Mouse (Mus musculus) frontal cortex, adult (tissue): Measurements from ENCODE around the gene Phf21a.
A peak's percentile ranks its signal among the peaks of the same experiment; 100 is the strongest.

Experiments
- ATAC-seq: cut with Nextera tagmentation; 2 replicates; pipeline ENCODE4 v1.9.2; 2017; ENCODE audit warnings: mild to moderate bottlenecking, moderate library complexity, mixed read lengths; ENCODE audit not compliant: low TSS enrichment

Gene Phf21a

DNA sequence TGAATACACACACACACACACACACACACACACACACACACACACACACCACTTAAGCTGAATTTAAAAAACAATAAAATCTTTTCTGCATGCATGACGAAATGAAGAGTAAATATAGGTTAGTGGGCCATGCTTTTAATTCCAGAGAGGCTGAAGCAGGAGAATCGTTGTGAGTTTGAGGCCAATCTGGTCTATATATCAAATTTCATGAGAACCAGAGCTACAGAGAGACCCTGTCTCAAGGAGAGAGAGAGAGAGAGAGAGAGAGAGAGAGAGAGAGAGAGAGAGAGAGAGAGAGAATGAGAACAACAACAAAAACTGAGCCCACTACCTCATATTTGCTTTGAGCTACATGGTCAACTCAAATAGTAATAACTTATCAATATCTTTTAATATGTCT, at the start of gene Phf21a:
TSS of gene Phf21a (plus strand) at position 301 of the 400 bp plus-strand sequence.
- no peak for ATAC-seq

DNA sequence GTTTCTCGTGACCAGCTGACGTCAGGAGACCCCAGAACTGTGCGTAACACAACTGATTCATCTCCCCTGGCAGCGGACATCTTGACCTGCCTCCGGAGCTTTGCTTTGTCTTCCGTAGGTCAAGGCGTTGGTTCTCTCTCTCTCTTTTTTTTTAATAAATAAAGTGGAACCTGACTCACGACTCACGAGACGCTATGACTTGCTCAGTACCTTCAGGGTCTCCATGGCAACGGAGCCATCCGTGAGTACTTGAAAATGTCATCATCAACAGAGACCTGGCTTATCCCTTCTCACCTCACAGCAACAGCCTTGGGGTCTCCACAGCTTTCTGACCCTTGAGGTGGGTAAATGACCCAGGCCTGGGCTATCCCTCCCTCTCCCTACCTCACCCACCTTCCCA, 49.6 kb upstream of the Phf21a start:
- ATAC-seq, result no peak

- no peak for ATAC-seq
Measured at GRCm38 (mm10) chr2:92047601-92048000, 45.3 kb upstream of the Phf21a start.

DNA sequence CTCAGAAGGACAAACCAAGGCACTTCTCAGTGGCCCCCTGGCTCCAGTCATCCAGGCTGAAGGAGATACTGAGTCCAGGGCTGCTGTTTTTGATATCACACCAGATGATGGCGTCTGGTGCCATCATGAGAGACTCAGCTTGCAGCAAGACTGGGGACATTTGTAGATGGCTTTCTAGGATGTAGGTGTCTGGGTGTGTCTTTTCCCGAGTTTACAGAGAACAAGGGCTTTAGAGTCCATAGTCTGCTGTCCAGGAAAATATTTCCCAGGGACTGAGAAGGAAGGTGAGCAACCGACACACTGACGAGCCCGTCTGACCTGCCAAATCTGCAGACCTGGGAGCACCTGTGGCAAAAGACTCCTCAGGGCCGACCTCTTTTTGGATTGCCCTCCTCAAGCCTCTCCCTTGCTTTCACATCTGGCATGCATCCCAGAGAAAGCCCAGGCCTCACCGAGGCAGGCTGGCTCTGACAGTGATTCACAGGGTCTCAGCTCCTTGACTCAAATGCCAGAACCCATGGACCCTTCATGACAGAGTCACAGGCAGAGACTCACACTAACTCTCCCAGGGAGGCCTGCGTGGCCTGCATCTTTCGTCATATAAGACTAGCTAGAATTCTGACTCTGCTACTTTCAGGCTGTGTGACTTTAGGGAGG, 44.8 kb upstream of the Phf21a start:
- ATAC-seq, result no peak

DNA sequence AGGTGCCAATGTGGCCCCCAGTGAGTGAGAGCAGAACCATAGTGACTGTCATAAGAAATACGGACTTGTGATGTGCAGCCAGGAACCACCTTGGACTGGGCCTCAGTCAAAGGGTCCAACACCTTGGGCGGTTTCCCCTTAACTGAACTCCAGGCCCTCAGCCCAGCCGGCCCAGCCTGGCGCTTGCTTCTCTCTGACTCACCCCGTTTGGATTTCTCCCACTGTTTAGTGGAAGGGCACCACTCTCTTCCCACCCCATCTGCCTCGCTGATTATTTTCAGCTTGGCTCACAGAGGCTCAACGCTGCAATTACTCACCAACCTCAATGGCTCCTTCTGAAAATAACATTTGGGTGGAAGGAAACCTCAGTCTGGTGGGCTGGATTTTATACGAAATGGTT, 40.7 kb upstream of the Phf21a start:
- peak; percentile 64 for ATAC-seq

DNA sequence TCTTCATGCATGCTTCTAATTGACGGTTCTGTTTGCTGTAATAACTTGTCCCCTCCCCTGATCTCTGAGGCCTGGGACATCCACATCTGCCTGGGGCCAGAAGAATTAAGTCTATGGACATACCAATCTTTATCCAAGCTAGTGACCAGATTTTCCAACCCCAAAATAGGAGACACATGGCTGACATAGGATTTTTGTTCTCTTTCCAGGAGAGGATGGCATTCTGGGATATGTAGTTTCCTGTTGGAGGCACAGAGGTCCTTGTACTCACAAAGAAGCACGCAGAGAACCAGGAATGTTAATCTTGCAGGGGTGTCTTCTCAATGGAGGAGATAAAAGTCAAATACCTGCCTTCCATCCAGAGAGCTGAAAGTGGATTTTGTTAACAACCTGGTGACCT, 40.2 kb upstream of the Phf21a start:
- ATAC-seq, result peak; percentile 42; the same call in 1 of the 2 replicates

- peak; percentile 17; the same call in 1 of the 2 replicates for ATAC-seq
Measured at GRCm38 (mm10) chr2:92055101-92055813, 37.7 kb upstream of the Phf21a start.

GRCm38 (mm10) chr2:92055831-92056236, 37.1 kb upstream of the Phf21a start:
- no peak for ATAC-seq

GRCm38 (mm10) chr2:92056760-92057159, 36.2 kb upstream of the Phf21a start:
- no peak for ATAC-seq

GRCm38 (mm10) chr2:92058469-92058868, 34.4 kb upstream of the Phf21a start:
- ATAC-seq, result peak; percentile 50

- ATAC-seq, result no peak
Measured at GRCm38 (mm10) chr2:92058936-92059335, 34.0 kb upstream of the Phf21a start.

DNA sequence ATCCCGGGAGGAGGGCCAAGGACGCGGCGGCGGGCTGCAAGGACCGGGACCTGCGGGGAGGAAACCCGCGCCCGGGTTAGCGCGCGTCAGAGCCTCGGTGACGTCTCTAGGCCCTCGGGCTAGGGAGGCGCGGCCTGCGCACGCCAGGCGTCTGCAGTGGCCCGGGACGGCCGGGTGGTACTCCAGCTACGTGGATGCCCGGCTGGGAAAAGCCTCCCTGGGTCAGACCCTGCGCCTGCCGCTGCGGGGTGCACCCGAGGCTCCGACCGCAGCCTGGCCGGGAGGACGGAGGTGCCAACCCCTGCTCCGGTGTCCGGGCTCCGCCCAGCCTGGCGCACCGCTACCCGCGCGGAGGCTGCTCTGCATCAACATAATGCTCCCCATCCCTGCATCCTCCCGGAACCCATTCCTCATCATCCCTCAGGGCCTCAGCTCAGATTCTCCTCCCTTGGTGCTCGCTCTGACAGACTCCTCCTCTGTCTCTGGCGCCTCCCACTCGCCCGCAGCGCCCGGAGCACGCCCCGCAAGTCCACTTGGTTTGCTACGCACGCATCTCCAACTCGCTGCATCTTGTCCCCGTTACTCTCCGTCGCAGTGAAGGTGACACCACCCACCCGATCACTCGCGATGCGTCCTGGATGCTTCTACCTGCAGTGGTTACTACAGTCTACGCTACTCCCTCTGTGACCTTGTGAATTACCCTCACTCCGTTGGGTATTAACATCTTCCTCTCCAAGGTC, 33.3 kb upstream of the Phf21a start:
- peak; percentile 71 for ATAC-seq

GRCm38 (mm10) chr2:92060291-92060690, 32.6 kb upstream of the Phf21a start:
- no peak for ATAC-seq

DNA sequence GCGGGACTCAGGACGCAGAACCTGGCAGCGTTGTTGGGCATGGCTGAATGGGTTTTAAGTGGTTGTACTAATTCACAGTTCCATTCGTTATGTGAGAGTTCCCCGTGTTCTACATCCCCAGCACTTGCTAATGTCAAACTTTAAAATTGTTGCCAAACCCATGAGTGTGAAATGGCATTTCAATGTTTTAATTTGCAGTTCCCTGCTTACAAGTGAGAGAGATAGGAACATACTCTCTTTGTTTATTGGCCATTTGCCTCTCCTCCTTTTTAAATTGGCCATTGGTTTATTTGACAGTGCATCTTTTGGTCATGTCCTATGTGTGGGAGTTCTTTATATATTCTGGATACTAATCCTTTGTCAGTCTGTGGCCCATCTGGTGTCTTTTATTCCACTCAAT, 31.6 kb upstream of the Phf21a start:
- ATAC-seq, result no peak

DNA sequence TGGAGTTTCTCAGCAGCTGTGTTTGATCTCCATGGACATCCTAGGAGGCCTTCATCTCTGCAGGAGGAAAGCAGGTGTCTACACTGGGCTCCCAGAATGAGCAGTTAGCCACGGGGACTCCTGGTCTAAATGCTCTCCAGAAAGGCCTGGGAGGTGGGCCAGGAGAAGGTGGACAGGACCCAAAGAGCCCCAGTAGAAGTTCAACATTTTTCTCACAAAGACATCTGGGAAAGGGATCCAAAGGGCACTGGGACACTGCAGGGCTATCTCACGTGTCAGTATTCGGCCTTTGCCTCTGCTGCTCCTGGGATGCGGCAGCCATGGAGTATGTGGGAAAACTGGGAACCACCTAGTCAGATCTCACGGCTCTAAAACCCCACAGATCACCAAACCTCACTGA, 29.8 kb upstream of the Phf21a start:
- ATAC-seq, result no peak

DNA sequence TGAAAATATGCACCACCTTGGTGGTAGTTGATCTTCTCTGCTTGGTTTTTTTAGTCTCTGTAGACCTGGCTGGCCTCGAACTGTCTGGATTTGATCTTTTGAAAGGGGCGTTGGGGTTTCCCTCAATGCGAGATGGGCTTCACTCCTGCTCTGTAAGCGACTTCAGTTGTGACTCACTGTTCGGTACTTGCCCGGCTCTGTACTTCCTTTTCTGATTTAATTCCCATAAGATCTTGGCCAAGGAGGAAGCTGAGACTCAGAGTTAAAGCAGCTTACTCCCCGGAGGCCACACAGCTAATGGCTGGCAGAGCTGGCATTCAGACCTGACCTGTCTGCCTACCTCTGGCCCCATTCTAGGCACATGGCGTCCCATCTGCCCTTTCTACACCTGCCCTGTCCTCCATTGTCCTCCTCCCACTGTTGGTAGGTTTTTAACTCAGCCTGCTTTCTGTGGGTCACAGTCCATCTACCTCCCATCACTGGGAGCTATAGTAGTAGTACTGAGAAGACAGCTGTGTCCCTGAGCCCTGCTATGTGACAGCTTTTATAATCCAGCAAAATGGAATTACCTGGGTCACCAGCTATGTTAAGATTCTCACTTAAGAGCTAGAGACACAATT, 27.5 kb upstream of the Phf21a start:
- ATAC-seq, result no peak

GRCm38 (mm10) chr2:92065938-92066337, 27.0 kb upstream of the Phf21a start:
- ATAC-seq, result no peak

DNA sequence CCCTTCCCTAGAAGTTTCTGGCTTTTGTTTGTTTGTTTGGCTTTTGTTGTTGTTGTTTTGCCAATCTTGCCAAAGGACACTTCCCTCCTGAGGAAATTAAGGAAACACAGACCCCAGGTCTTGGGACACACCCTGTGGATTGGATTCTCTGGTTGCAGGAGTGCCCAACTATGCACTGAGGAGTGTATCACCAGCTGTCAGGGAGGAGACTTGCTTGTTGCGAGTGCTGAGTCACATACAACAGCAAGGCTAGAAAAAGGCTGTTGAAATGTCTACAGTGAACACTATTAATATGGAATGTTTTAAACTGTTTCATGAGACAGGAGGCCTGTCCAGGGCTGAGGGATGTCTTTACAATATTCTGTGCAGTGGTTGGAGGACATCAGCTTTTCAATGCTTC, 26.0 kb upstream of the Phf21a start:
- ATAC-seq, result peak; percentile 79; the same call in 1 of the 2 replicates

DNA sequence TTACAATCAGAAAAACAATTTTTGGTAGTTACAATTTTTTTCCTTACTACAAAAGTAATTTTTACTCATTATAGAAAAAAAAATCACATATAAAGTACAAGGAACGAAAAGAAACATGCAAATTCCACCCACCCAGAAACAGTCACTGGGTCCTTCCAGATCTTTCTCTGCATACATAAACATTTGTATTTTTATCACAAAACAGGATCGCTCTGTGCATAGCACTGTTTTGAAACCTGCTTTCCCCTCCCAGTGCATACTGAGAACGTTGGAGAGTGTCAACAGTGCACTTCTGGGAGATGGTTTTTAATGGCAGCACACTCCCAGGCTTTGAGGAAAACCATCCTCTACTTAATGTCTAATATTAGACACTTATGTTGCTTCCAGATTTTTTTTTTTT, 25.3 kb upstream of the Phf21a start:
- ATAC-seq, result peak; percentile 64; the same call in 1 of the 2 replicates

- ATAC-seq, result no peak
Measured at GRCm38 (mm10) chr2:92069630-92070029, 23.3 kb upstream of the Phf21a start.

DNA sequence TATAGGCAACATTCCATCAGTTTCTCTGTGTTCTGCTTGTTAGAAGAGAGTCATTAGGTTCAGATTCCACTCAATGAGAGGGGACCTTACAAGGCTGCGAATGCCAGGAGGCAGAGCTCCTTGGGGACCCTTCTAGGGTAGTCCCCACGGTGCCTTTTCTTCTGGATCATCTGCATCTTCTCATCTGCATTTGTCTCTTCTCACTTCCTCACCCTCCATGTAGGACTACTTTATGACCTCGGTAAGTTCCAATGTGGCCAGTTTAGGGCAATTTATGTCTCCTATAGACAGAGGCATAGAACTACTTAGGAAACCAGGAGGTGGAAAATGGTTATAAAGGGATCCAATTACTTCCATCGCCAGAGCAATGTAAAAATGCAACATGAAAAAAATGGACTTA, 21.8 kb upstream of the Phf21a start:
- ATAC-seq, result no peak

DNA sequence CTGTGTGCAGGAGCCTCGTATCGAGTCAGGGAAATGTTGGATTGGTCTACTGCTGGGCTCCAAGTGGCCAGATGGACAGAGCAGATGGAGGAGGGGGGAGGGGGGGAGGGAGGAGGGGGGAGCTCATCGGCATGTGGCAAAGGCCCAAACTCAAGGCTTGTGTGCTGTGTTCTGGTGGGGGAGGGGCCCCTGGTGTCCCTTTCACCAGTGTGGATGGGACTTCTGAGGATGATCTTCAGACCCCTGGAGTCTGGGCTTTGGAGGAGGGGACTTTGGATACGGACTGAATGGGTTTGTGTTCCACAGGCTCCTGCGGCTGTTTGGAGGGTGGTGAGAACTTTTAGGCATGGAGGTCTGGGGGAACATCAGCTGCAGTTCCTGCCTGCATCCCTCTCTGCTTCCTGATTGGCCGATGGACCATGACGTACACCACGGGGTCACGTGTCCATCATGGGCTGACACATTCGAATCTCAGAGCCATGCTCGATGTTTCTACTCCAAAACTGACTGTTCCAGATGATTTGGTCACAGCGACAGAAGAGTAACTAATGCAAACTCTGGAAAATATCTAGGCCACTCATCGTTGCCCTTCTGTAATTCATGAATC, 16.7 kb upstream of the Phf21a start:
- ATAC-seq, result no peak
